Mouse (Mus musculus): ENCODE results near the gene Large1. TPM values are rescaled to one million over a fixed set of nuclear protein-coding genes. Genes with fewer than 3 reads are reported as not detected.

Gene Large1
- total and polyA plus RNA-seq, 3 experiments = not detected

- DNase-seq (ENCODE audit: low read depth, low spot score) = no peak
- Histone ChIP-seq H3K79me2 (ENCODE audit: control insufficient read depth, insufficient read depth, low read length, poor library complexity) (no peaks in the 10 kb centered on the region), H3K9me3 (replicated peaks; ENCODE audit: insufficient read depth, low read length) (no peaks in the 10 kb centered on the region), H3K27me3 (ENCODE audit: control insufficient read depth in 1 of 2, insufficient read depth in 2 of 2, low read length in 2 of 2) (no peaks in the 10 kb centered on the region), H3K9ac (ENCODE audit: control insufficient read depth, low read depth, low read length, poor library complexity, severe bottlenecking) (no peak overlapping the region), H3K27ac (ENCODE audit: control insufficient read depth, low read depth, low read length) (no peak overlapping the region), H3K4me3 (ENCODE audit: control insufficient read depth in 1 of 2, insufficient read depth in 1 of 2, low read depth in 2 of 2, low read length in 2 of 2) (no peak overlapping the region), H3K4me1 (ENCODE audit: control insufficient read depth in 1 of 2, insufficient read depth in 2 of 2, low read length in 2 of 2) (no peaks in the 10 kb centered on the region), H3K36me3 (ENCODE audit: control insufficient read depth in 1 of 2, insufficient read depth in 2 of 2, low read length in 2 of 2) (no peaks in the 10 kb centered on the region)
- TF ChIP-seq KAT2A (conservative IDR thresholded peaks at IDR 0.05; ENCODE audit: low read depth, low read length) (no peak), RCOR1 (IDR thresholded peaks at IDR 0.05; ENCODE audit: low read depth, low read length) (no peak), JUND (IDR thresholded peaks at IDR 0.05; ENCODE audit: low read depth, low read length) (no peak), ZMIZ1 (IDR thresholded peaks at IDR 0.05; ENCODE audit: low read depth, low read length) (no peak), POLR2A (IDR thresholded peaks at IDR 0.05; ENCODE audit: control insufficient read depth in 1 of 2, insufficient read depth in 1 of 2, low read depth in 1 of 2, low read length in 2 of 2, poor library complexity in 1 of 2) (no peak), EP300 (IDR thresholded peaks at IDR 0.05; ENCODE audit: low read depth in 1 of 2, low read length in 2 of 2) (no peak), MEF2A (IDR thresholded peaks at IDR 0.05; ENCODE audit: extremely low read depth, insufficient replicate concordance, low read depth, low read length, poor library complexity, severe bottlenecking) (no peak), ELF1 (IDR thresholded peaks at IDR 0.05; ENCODE audit: low read depth, low read length) (no peak), MYB (IDR thresholded peaks at IDR 0.05; ENCODE audit: low read depth, low read length) (no peak), CTCF (IDR thresholded peaks at IDR 0.05 in 2 of 3, conservative IDR thresholded peaks at IDR 0.05 in 1 of 3; ENCODE audit: control insufficient read depth in 1 of 3, insufficient read depth in 1 of 3, low read depth in 2 of 3, low read length in 3 of 3, poor library complexity in 1 of 3, severe bottlenecking in 1 of 3) (no peak), CHD2 (IDR thresholded peaks at IDR 0.05; ENCODE audit: low read length) (no peak), HCFC1 (IDR thresholded peaks at IDR 0.05; ENCODE audit: low read depth, low read length) (no peak), NRF1 (IDR thresholded peaks at IDR 0.05; ENCODE audit: insufficient read depth, low read depth, low read length, poor library complexity, severe bottlenecking) (no peak), MAFK (IDR thresholded peaks at IDR 0.05; ENCODE audit: borderline replicate concordance, low read depth, low read length) (no peak), E2F4 (IDR thresholded peaks at IDR 0.05; ENCODE audit: borderline replicate concordance, low read depth, low read length) (no peak), MAZ (IDR thresholded peaks at IDR 0.05; ENCODE audit: low read depth, low read length) (no peak), MAX (IDR thresholded peaks at IDR 0.05; ENCODE audit: low read length) (no peak), POLR2AphosphoS5 (IDR thresholded peaks at IDR 0.05; ENCODE audit: borderline replicate concordance, low read depth, low read length) (no peak), CHD1 (IDR thresholded peaks at IDR 0.05; ENCODE audit: low read depth, low read length) (no peak)
Measured at GRCm38 (mm10) chr8:73273150-73273549, 80.2 kb downstream of the Large1 start.

DNA sequence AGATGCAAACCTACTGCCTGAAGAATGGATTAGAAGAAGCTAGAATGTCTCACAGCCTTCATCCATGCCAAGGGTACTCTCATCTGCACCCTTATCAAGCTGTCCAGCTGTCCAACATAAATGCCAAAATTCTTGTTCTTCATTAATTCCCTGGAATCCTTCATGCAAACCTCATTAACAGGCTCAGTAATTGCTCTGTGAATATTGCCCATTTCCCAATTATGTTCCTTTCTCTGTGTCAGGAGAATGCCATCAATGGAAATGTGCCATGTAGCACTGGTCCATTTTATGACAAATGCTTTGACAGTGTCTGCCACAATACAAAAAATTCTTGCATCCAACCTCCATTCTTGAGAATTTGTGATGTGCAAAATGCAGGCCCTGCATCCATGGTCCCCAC lies 82.3 kb downstream of the Large1 start:
- Histone ChIP-seq H3K79me2 (ENCODE audit: control insufficient read depth, insufficient read depth, low read length, poor library complexity) (no peaks in the 10 kb centered on the region), H3K27me3 (ENCODE audit: control insufficient read depth in 1 of 2, insufficient read depth in 2 of 2, low read length in 2 of 2) (no peaks in the 10 kb centered on the region), H3K4me1 (ENCODE audit: control insufficient read depth in 1 of 2, insufficient read depth in 2 of 2, low read length in 2 of 2) (no peaks in the 10 kb centered on the region), H3K36me3 (ENCODE audit: control insufficient read depth in 1 of 2, insufficient read depth in 2 of 2, low read length in 2 of 2) (no peaks in the 10 kb centered on the region), H3K9me3 (replicated peaks; ENCODE audit: insufficient read depth, low read length) (no peaks in the 10 kb centered on the region), H3K4me3 (ENCODE audit: control insufficient read depth in 1 of 2, insufficient read depth in 1 of 2, low read depth in 2 of 2, low read length in 2 of 2) (no peak overlapping the region), H3K27ac (ENCODE audit: control insufficient read depth, low read depth, low read length) (no peak overlapping the region), H3K9ac (ENCODE audit: control insufficient read depth, low read depth, low read length, poor library complexity, severe bottlenecking) (no peak overlapping the region)
- TF ChIP-seq UBTF (IDR thresholded peaks at IDR 0.05; ENCODE audit: borderline replicate concordance, insufficient read depth, low read depth, low read length) (no peak), MYB (IDR thresholded peaks at IDR 0.05; ENCODE audit: low read depth, low read length) (no peak), ZNF384 (IDR thresholded peaks at IDR 0.05; ENCODE audit: low read depth, low read length) (no peak), TAL1 (IDR thresholded peaks at IDR 0.05; ENCODE audit: low read length) (no peak), MAFK (IDR thresholded peaks at IDR 0.05; ENCODE audit: borderline replicate concordance, low read depth, low read length) (no peak), JUND (IDR thresholded peaks at IDR 0.05; ENCODE audit: low read depth, low read length) (no peak), ZC3H11A (IDR thresholded peaks at IDR 0.05; ENCODE audit: low read depth, low read length) (no peak), EP300 (IDR thresholded peaks at IDR 0.05; ENCODE audit: low read depth in 1 of 2, low read length in 2 of 2) (no peak), TBP (IDR thresholded peaks at IDR 0.05; ENCODE audit: low read depth, low read length) (no peak), TCF12 (IDR thresholded peaks at IDR 0.05; ENCODE audit: low read depth, low read length) (no peak), USF1 (IDR thresholded peaks at IDR 0.05; ENCODE audit: low read depth, low read length) (no peak)
- no peak for DNase-seq (ENCODE audit: low read depth, low spot score)

All from MEL (cell line).